Mouse (Mus musculus): ENCODE data around the gene Nop58.

- TF ChIP-seq CTCF (IDR thresholded peaks at IDR 0.05; ENCODE audit: low read depth, low read length), result no peak
- TF ChIP-seq POLR2A (IDR thresholded peaks at IDR 0.05; ENCODE audit: extremely low read depth, insufficient read depth, low read length), result no peak
Observed at GRCm38 (mm10) chr1:59730737-59731136, 46.0 kb downstream of the Nop58 start.

Measured in liver, adult 2 months (tissue).